Mouse (Mus musculus): ENCODE results near the gene Olfr403. TPM values are rescaled to one million over a fixed set of nuclear protein-coding genes. Genes with fewer than 3 reads are reported as not detected.

The Olfr403 gene
- polyA plus RNA-seq (2014; fragmentation: Illumina TruSeq; extraction: RNeasy Lipid Tissue Mini Kit (QIAGEN cat#74804); ENCODE audit: low read depth, low replicate concordance): not detected

DNA sequence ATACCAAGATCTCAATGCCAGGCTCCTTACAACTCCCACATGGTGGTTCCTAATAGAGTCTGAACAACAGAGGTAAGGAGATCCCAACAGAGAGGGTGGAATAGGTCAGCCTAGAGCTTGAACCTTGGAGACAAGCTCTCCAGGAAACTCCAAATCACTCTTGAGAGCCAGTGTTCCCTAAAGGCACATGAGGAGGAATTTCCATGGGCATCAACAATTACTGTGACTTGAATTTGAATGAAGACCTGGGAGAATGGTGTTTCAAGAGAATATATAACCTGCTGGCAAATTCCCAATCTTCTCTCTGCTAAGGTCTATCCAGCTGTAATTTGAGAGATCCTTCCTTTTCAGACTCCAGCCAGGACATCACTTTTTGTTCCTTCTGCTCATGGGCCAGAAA is at the start of gene Olfr403:
TSS of gene Olfr403 (plus strand) at position 301 of the 400 bp plus-strand sequence.

DNA sequence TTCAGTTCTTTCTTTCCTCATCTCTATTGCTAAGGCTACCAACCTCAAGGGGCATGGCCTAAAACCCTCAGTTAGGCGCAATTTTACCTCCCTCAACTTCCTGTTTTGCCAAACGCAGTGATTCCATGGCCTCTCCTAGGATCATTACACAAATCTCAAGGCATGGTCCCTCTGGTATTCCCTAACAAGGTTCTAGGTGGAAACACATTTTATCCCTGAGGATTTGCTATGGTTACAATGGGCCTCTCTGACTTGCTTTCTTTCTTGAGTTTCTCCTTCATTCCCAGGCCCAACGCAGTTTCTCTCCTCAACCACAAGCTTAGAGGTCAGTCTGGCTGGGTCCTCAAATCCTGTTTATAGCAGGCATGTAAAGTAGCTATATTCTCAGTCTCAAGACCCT is 32.8 kb upstream of the Olfr403 start, which contains the start of gene Olfr402:
TSS of gene Olfr402 (plus strand) at position 301 of the 400 bp plus-strand sequence.

DNA sequence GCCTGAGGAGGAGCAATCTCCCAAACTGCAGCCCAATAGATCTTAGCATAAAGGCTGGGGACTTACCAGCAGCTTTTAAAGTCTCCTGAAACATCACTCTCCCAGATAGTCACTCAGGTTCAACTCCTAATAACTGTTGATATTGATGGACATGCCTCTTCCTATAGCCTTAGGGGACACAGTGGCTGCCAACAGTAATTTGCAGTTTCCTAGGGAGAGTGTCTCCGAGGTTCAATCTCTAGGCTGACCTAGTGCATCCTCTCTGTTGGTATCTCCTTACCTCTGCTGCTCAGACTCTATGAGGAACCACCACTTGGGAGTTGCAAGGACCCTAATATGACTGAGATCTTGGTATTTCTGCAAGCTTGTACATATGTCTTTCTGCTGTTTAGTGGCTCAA is 25.2 kb downstream of the Olfr403 start, which contains the start of gene Olfr43:
TSS of gene Olfr43 (minus strand) at position 101 of the 400 bp plus-strand sequence.

Other genes with a start within 250 kb of the Olfr403 start
- gene Olfr23, start 249.6 kb upstream of the Olfr403 start, polyA plus RNA-seq (2014; fragmentation: Illumina TruSeq; extraction: RNeasy Lipid Tissue Mini Kit (QIAGEN cat#74804); ENCODE audit: low read depth, low replicate concordance): not detected
- not detected for gene Olfr397, start 225.4 kb upstream of the Olfr403 start, polyA plus RNA-seq (2014; fragmentation: Illumina TruSeq; extraction: RNeasy Lipid Tissue Mini Kit (QIAGEN cat#74804); ENCODE audit: low read depth, low replicate concordance)
- not detected for gene Olfr398, start 195.8 kb upstream of the Olfr403 start, polyA plus RNA-seq (2014; fragmentation: Illumina TruSeq; extraction: RNeasy Lipid Tissue Mini Kit (QIAGEN cat#74804); ENCODE audit: low read depth, low replicate concordance)
- gene Olfr139, start 129.7 kb upstream of the Olfr403 start, polyA plus RNA-seq (2014; fragmentation: Illumina TruSeq; extraction: RNeasy Lipid Tissue Mini Kit (QIAGEN cat#74804); ENCODE audit: low read depth, low replicate concordance): not detected
- not detected for gene Olfr399, start 129.6 kb upstream of the Olfr403 start, polyA plus RNA-seq (2014; fragmentation: Illumina TruSeq; extraction: RNeasy Lipid Tissue Mini Kit (QIAGEN cat#74804); ENCODE audit: low read depth, low replicate concordance)
- gene Zfp616, start 116.3 kb upstream of the Olfr403 start, polyA plus RNA-seq (2014; fragmentation: Illumina TruSeq; extraction: RNeasy Lipid Tissue Mini Kit (QIAGEN cat#74804); ENCODE audit: low read depth, low replicate concordance): not detected
- gene Olfr401, start 72.5 kb upstream of the Olfr403 start, polyA plus RNA-seq (2014; fragmentation: Illumina TruSeq; extraction: RNeasy Lipid Tissue Mini Kit (QIAGEN cat#74804); ENCODE audit: low read depth, low replicate concordance): not detected
- gene Olfr402, start 32.7 kb upstream of the Olfr403 start, polyA plus RNA-seq (2014; fragmentation: Illumina TruSeq; extraction: RNeasy Lipid Tissue Mini Kit (QIAGEN cat#74804); ENCODE audit: low read depth, low replicate concordance): not detected
- not detected for gene Olfr43, start 25.1 kb downstream of the Olfr403 start, polyA plus RNA-seq (2014; fragmentation: Illumina TruSeq; extraction: RNeasy Lipid Tissue Mini Kit (QIAGEN cat#74804); ENCODE audit: low read depth, low replicate concordance)
- gene Olfr406, start 73.6 kb downstream of the Olfr403 start, polyA plus RNA-seq (2014; fragmentation: Illumina TruSeq; extraction: RNeasy Lipid Tissue Mini Kit (QIAGEN cat#74804); ENCODE audit: low read depth, low replicate concordance): not detected
- not detected for gene Olfr59, start 97.5 kb downstream of the Olfr403 start, polyA plus RNA-seq (2014; fragmentation: Illumina TruSeq; extraction: RNeasy Lipid Tissue Mini Kit (QIAGEN cat#74804); ENCODE audit: low read depth, low replicate concordance)
- gene Olfr410, start 151.8 kb downstream of the Olfr403 start, polyA plus RNA-seq (2014; fragmentation: Illumina TruSeq; extraction: RNeasy Lipid Tissue Mini Kit (QIAGEN cat#74804); ENCODE audit: low read depth, low replicate concordance): not detected
- gene Olfr411, start 166.4 kb downstream of the Olfr403 start, polyA plus RNA-seq (2014; fragmentation: Illumina TruSeq; extraction: RNeasy Lipid Tissue Mini Kit (QIAGEN cat#74804); ENCODE audit: low read depth, low replicate concordance): not detected
- not detected for gene Olfr412, start 175.8 kb downstream of the Olfr403 start, polyA plus RNA-seq (2014; fragmentation: Illumina TruSeq; extraction: RNeasy Lipid Tissue Mini Kit (QIAGEN cat#74804); ENCODE audit: low read depth, low replicate concordance)